Mouse (Mus musculus): ENCODE results near the gene Bean1. TPM values are rescaled to one million over a fixed set of nuclear protein-coding genes. Genes with fewer than 3 reads are reported as not detected.

Bean1 gene
- total RNA-seq, 1 experiment from 2014 or later = not detected

DNA sequence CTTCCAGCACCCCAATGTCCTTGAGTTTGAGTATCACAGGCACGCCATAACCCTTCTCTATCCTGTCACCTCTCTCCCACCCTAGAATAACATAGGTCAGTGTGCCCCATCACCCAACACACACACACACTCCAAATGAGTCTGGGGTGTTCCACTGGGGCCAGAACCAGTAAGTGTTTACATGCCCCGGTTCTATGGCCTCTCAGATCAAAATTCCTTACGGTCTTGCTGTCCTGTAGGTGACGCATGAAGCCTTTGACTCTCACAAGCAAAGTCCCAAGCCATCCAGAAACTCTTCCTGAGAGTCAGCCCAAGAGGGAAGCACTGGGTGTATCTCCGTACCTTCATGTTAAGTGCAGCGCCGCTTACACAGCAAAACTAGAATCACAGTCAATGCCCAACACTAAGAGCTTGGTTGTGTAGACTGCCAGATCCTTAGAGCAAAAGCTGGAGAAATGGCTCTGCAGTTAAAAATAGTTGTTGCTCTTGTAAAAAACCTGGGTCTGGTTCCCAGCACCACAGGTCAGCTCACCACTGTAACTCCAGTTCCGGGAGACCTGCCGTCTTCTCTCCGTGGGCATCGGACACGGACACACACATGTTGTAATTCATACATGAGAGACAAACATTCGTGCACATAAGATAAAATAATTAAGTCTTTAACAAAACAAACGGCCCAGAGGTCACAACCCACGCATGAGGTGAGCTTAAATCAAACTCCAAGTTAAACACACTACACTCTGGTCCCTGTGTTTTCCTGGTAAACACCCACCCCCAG is 23.3 kb upstream of the Bean1 start:
- ATAC-seq (replicated peaks in 1 of 2; ENCODE audit: insufficient read depth in 1 of 2, low FRiP score in 2 of 2, low TSS enrichment in 1 of 2, low read depth in 1 of 2, poor library complexity in 2 of 2, severe bottlenecking in 2 of 2) = no peak

DNA sequence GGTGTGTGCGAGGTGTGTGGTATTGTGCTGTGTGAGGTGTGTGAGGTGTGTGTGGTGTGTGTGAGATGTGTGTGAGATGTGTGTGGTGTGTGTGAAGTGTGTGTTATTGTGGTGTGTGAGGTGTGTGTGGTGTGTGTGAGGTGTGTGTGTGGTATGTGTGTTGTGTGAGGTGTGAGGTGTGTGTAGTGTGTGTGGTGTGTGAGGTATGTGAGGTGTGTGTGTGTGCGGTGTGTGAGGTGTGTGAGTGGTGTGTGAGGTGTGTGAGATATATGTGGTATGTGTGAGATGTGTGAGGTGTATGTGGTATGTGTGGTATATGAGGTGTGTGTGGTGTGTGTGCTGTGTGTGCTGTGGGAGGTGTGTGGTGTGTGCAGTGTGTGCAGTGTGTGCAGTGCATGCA is 22.3 kb upstream of the Bean1 start:
- no peak for ATAC-seq (replicated peaks in 1 of 2; ENCODE audit: insufficient read depth in 1 of 2, low FRiP score in 2 of 2, low TSS enrichment in 1 of 2, low read depth in 1 of 2, poor library complexity in 2 of 2, severe bottlenecking in 2 of 2)

DNA sequence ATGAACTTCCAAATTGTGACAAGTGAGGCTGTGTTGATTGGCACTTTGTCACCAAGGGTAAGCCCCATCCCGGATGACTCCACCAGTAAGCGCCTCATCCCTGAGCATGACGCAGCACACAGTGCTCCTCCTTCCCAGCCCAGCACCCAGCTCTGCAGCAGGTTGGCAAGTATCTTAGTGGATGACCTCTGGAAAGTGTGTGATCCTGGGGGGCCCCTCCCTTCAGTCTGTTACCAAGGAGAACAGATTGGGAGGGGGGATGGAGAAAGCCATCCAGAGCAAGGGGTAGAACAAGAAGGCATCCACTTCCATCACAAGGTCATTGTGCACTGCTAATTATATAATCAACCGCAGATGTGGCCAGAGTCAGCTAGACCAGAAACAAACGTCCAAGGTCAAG is 9.5 kb upstream of the Bean1 start:
- no peak for ATAC-seq (replicated peaks in 1 of 2; ENCODE audit: insufficient read depth in 1 of 2, low FRiP score in 2 of 2, low TSS enrichment in 1 of 2, low read depth in 1 of 2, poor library complexity in 2 of 2, severe bottlenecking in 2 of 2)

- ATAC-seq (replicated peaks in 1 of 2; ENCODE audit: insufficient read depth in 1 of 2, low FRiP score in 2 of 2, low TSS enrichment in 1 of 2, low read depth in 1 of 2, poor library complexity in 2 of 2, severe bottlenecking in 2 of 2) = no peak
Observed at GRCm38 (mm10) chr8:104169461-104169860, 781 bp upstream of the Bean1 start.

GRCm38 (mm10) chr8:104171050-104171620 is 893 bp downstream of the Bean1 start:
- peak in 1 of 2 experiments; percentile 39; a peak in 2 of 4 replicates for ATAC-seq (replicated peaks in 1 of 2; ENCODE audit: insufficient read depth in 1 of 2, low FRiP score in 2 of 2, low TSS enrichment in 1 of 2, low read depth in 1 of 2, poor library complexity in 2 of 2, severe bottlenecking in 2 of 2)

DNA sequence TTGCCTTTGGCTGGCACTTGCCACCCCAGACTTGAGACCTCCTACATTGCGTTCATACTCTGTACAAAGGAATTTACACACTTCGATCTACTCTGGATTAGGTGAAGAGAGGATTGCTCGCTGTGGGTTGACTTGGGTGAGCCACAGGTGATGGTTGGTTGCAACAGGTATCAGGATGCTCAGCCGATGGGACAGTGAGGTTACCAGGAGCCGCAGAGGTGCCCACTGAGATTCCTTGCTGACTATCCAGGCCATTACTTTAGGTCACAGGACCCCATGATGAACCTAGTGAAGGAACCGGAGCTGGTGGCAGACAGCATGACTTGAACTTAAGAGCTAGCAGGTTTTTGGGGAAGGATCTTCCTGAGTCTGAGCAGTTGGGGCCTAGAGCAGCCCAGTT is 2.2 kb downstream of the Bean1 start:
- no peak for ATAC-seq (replicated peaks in 1 of 2; ENCODE audit: insufficient read depth in 1 of 2, low FRiP score in 2 of 2, low TSS enrichment in 1 of 2, low read depth in 1 of 2, poor library complexity in 2 of 2, severe bottlenecking in 2 of 2)

GRCm38 (mm10) chr8:104175848-104176527 is 5.7 kb downstream of the Bean1 start:
- ATAC-seq (replicated peaks in 1 of 2; ENCODE audit: insufficient read depth in 1 of 2, low FRiP score in 2 of 2, low TSS enrichment in 1 of 2, low read depth in 1 of 2, poor library complexity in 2 of 2, severe bottlenecking in 2 of 2) = peak in 1 of 2 experiments; percentile 23; a peak in 2 of 4 replicates

GRCm38 (mm10) chr8:104177054-104177453 is 6.8 kb downstream of the Bean1 start:
- ATAC-seq (replicated peaks in 1 of 2; ENCODE audit: insufficient read depth in 1 of 2, low FRiP score in 2 of 2, low TSS enrichment in 1 of 2, low read depth in 1 of 2, poor library complexity in 2 of 2, severe bottlenecking in 2 of 2) = no peak

DNA sequence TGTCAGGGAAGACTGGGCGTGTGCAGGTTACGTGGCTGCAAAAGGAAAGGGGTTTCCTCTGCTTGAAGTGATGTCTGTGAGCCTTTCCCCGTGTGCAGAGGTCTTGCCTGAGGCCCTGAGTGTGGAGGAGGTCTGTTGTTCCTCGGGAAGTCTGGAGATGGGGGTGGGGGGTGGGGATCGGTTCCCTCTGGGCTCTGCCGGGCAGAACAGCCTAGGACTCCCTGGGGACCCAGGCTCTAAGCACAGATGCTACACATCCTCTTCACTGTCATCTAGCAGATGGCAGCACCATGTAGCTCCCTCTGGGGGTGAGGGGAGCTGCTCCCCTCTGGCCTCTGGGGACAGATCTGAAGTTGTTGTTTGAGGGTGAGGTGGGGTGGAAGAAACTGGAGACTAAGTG is 14.7 kb downstream of the Bean1 start:
- no peak for ATAC-seq (replicated peaks in 1 of 2; ENCODE audit: insufficient read depth in 1 of 2, low FRiP score in 2 of 2, low TSS enrichment in 1 of 2, low read depth in 1 of 2, poor library complexity in 2 of 2, severe bottlenecking in 2 of 2)

DNA sequence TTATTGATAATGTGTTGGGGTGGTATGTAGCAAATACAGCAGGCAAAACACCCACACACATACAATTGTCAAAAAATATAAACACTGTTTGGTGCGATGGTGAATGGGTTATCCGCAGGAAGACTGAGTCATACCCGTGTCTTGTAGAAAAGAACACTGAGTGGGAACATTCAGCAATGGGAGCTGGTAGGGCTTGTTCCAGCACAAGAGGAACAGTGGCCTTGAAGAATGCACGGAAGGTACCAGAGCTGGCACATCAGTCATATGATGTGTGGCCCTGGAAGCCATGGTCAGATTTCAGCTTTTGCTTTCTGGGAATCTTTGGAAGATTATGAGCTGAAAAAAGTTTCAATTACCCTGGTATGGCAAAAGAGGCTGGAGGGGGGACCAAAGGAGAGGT is 16.6 kb downstream of the Bean1 start:
- no peak for ATAC-seq (replicated peaks in 1 of 2; ENCODE audit: insufficient read depth in 1 of 2, low FRiP score in 2 of 2, low TSS enrichment in 1 of 2, low read depth in 1 of 2, poor library complexity in 2 of 2, severe bottlenecking in 2 of 2)

- no peak for ATAC-seq (replicated peaks in 1 of 2; ENCODE audit: insufficient read depth in 1 of 2, low FRiP score in 2 of 2, low TSS enrichment in 1 of 2, low read depth in 1 of 2, poor library complexity in 2 of 2, severe bottlenecking in 2 of 2)
Observed at GRCm38 (mm10) chr8:104187622-104188021, 17.4 kb downstream of the Bean1 start.

GRCm38 (mm10) chr8:104188459-104188858 is 18.2 kb downstream of the Bean1 start:
- ATAC-seq (replicated peaks in 1 of 2; ENCODE audit: insufficient read depth in 1 of 2, low FRiP score in 2 of 2, low TSS enrichment in 1 of 2, low read depth in 1 of 2, poor library complexity in 2 of 2, severe bottlenecking in 2 of 2) = no peak

- no peak for ATAC-seq (replicated peaks in 1 of 2; ENCODE audit: insufficient read depth in 1 of 2, low FRiP score in 2 of 2, low TSS enrichment in 1 of 2, low read depth in 1 of 2, poor library complexity in 2 of 2, severe bottlenecking in 2 of 2)
Observed at GRCm38 (mm10) chr8:104190777-104191468, 20.7 kb downstream of the Bean1 start.

DNA sequence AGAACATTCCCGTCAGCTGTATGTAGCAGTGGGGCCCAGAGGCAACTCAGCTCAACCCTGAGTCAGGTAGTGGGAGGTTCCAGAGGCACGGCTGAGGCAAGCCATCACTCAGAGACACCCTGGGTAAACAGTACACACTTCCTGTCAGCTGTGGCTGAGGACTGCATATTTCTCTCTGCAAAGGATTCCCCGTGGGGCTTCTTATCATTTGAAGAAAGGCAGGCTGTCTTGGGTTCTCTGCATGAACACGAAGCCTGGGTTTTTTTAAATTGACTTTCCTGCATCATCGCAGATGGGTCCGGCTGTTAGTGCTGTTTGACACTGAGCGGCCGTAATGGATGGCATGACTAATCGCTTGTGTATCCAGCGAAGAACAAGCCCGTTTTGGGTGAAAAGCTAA is 21.3 kb downstream of the Bean1 start:
- peak; percentile 75 to 80; a peak in 3 of 4 replicates for ATAC-seq (replicated peaks in 1 of 2; ENCODE audit: insufficient read depth in 1 of 2, low FRiP score in 2 of 2, low TSS enrichment in 1 of 2, low read depth in 1 of 2, poor library complexity in 2 of 2, severe bottlenecking in 2 of 2)

GRCm38 (mm10) chr8:104199802-104200201 is 29.6 kb downstream of the Bean1 start:
- peak; percentile 65 to 82; a peak in 3 of 4 replicates for ATAC-seq (replicated peaks in 1 of 2; ENCODE audit: insufficient read depth in 1 of 2, low FRiP score in 2 of 2, low TSS enrichment in 1 of 2, low read depth in 1 of 2, poor library complexity in 2 of 2, severe bottlenecking in 2 of 2)

DNA sequence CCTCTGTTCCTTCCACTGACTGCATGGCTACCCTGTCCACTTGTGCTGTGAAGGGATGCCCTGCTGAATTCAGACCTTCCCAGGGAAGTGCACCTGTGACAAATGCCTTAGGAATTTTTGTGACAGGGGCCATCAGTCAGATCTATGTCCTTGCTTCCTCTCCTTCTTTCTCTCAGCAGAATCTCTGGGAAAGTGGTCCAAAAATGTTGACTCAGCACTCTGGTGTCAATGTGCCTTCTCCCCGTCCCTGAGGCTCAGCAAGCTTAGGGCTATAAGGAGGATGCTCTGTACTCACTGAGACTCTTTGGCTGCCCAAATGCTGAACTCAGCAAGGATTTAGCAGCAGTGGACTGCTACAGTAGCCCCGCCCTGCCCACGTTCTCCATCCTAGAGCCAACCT is 31.4 kb downstream of the Bean1 start:
- no peak for ATAC-seq (replicated peaks in 1 of 2; ENCODE audit: insufficient read depth in 1 of 2, low FRiP score in 2 of 2, low TSS enrichment in 1 of 2, low read depth in 1 of 2, poor library complexity in 2 of 2, severe bottlenecking in 2 of 2)

GRCm38 (mm10) chr8:104202320-104202719 is 32.1 kb downstream of the Bean1 start:
- no peak for ATAC-seq (replicated peaks in 1 of 2; ENCODE audit: insufficient read depth in 1 of 2, low FRiP score in 2 of 2, low TSS enrichment in 1 of 2, low read depth in 1 of 2, poor library complexity in 2 of 2, severe bottlenecking in 2 of 2)

DNA sequence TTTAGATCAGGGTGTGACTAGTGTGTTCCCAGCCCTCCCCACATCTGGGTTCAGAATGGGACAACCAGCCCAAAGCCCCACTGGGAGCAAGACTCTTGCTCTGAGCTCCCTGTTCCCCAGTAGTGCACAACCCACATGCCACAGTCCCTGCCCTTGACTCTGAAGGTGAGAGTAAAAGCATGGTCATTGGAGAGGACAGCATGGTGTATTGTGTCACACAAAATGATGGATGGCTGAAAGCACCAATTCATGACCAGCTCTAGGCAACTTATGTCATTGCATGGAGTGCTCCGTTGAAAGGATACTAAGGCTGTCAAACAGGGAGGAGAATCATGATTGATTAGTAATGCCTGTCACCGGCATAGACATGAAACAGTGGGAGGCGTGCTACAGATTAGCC is 35.0 kb downstream of the Bean1 start:
- no peak for ATAC-seq (replicated peaks in 1 of 2; ENCODE audit: insufficient read depth in 1 of 2, low FRiP score in 2 of 2, low TSS enrichment in 1 of 2, low read depth in 1 of 2, poor library complexity in 2 of 2, severe bottlenecking in 2 of 2)
